Mouse (Mus musculus): ENCODE measurements at regions not wholly inside any gene's neighbourhood (a gene's known extent, or its start where the extent isn't known, plus 50 kb on each side); places are given as distances from the start of the nearest gene placed in this dataset.
A peak's percentile ranks its signal among the peaks of the same experiment; 100 is the strongest.

DNA sequence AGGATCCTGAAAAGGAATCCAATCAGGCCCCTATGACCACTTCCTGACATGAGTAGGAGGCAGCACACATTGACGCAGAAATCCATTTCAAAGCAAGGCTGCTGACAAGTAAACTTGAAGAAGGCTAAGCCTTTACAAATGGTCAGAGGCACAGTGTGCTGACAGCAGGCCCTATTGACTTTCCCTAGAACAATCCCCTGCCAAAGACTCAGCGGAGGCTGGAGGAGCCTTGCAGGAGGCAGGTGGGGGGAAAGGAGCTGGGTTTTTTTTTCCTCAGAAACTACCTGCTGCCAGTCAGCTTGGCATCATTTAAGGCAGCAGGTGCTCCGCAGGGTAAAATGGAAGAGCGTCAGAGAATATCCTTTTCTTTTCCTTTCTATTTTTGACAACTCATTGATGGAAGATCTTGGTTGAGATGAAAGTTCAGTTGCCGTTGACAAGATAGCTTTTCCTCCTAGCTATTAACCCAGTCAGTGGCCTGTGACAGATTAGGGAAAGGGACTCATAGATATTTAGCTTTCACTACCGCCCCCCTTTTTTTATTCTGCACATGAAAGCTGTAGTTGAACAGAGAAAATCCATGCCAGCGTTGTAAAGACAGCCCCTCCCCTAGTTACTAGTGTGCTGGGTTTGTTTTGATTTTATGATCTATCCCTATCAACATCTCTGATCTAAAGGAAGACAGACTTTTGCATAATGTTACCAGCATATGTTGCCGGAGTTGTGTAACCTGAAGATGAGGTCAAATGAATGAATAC lies 210.6 kb downstream of the Csnka2ip start:
- DNase-seq (ENCODE audit: inconsistent ontology term), result no peak

GRCm38 (mm10) chr16:64368608-64369399 lies 233.4 kb downstream of the Csnka2ip start:
- no peak for DNase-seq (ENCODE audit: inconsistent ontology term)

GRCm38 (mm10) chr16:64347940-64348339 lies 254.3 kb downstream of the Csnka2ip start:
- DNase-seq (ENCODE audit: inconsistent ontology term), result no peak

- DNase-seq (ENCODE audit: inconsistent ontology term), result no peak
Measured at GRCm38 (mm10) chr16:64332887-64333455, 269.2 kb downstream of the Csnka2ip start.

DNA sequence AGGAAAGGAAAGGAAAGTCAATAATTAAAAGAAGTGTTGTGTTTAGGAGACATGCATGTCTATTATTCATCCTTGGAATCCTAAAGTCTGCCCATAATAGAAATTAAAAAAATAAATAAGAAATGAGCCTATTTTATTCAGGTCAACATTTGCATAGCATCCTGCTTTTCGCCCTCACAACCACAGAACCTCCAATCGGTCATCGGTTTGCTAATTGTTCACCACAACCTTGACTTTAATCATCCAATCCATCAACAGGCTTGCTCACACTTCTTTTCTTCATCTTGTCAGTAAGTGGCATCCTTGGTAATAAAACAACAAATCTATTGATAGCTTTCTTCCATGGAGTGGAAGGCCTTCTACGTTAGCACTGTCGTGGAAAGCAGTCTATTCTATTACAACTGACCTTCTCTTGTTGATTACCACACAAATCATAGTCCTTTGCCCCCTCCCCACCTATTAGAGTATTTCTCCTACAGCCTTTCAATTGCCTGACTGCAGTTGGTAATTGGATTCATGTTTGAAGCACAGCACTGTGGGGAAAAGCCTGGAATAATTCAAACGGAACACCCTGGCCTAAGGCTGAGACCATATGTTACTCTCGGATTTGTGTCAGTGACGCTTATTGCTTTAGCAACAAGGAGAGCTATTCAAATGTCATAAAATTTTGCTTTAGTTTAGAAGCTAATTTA lies 269.9 kb downstream of the Csnka2ip start:
- no peak for DNase-seq (ENCODE audit: inconsistent ontology term)

- no peak for DNase-seq (ENCODE audit: inconsistent ontology term)
Measured at GRCm38 (mm10) chr16:64329264-64330060, 272.7 kb downstream of the Csnka2ip start.

DNA sequence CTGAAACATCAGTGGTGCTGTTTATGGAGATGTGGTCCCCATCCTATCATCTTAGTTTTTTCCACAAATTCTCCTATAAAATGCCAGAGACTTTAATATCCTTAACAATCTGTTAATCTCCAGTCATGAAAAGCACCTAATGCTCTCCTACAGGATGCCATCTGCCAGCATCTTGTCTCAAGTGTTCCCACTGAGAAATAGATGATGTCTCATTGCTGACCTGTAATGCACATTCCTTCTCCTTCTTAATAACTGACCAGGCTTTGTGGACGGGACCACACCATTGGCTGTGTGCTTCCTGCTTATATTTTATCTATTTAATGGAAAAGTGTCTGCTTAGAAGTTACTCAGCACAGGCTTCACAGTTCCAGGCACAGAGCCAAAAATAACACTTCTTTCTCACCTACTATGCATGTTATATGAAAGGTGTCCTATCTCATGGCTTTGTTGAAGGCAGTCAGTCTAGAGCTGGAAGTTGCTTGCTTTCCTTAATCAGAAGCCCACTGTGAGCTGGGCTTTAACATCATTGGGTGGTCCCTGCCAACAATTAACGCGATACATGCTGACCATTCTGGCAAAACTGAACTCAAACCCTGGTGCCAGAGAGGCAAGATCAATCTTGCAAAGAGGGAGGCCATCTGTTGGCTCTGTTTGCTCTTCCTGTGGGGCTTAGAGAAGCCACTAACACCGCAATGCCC lies 283.3 kb downstream of the Csnka2ip start:
- DNase-seq (ENCODE audit: inconsistent ontology term), result no peak

GRCm38 (mm10) chr16:64316831-64317230 lies 285.4 kb downstream of the Csnka2ip start:
- no peak for DNase-seq (ENCODE audit: inconsistent ontology term)

DNA sequence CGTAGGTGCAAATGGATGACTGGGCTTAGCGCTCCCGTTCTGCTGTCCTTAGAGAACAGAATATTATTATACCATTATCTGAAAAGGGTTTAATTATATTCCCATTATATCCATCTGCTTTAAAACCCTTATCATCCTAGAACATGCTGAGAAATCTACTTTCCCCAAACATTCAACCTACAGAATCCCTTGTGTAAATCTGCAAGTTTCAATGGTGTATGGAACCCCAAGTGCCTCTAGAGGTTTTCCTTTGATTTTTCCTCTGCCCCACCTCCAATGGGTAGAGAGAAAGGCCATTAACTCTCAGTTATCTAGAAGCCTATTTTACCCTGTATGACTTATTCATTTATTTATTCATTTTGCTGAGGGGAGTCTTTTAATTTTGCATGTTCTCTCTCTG lies 308.7 kb downstream of the Csnka2ip start:
- no peak for DNase-seq (ENCODE audit: inconsistent ontology term)

DNA sequence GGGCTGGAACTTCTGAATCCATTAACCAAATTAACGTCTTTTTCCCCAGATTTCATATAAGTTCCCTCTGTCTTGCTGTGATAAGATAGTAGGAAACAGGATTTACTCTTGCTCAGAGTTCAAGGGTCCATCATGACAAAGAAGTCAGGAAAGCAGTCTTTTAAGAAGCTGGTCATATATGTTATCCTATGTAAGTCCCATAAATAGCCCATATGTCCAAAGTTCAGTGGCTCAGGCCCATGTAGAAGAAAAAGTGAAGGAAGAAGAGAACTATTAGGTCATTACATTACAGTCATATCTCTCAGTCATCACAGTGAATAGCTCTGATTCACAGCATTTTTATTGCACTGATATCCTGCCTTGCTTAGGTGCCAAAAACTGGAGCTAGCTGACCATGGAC lies 316.9 kb downstream of the Csnka2ip start:
- no peak for DNase-seq (ENCODE audit: inconsistent ontology term)

GRCm38 (mm10) chr16:64275860-64276597 lies 326.2 kb downstream of the Csnka2ip start:
- no peak for DNase-seq (ENCODE audit: inconsistent ontology term)

DNA sequence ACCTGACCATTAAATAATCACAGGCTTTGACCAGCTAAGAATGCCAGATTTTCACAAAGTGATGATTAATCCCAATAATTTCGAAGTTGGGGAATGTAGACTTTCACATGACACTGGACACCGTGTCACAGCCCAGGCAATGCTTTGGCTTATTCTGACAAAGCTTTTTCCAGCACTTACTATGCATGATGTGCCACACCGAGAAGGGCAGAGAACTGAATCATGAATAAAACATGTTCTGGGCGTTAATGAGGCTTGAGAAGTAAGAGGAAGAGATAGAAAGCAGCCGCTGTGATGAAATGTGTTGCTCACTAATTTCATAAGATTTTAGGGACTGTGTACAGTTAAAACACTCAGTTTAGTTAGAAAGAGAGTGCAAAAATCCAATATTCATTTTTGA lies 326.8 kb downstream of the Csnka2ip start:
- no peak for DNase-seq (ENCODE audit: inconsistent ontology term)

DNA sequence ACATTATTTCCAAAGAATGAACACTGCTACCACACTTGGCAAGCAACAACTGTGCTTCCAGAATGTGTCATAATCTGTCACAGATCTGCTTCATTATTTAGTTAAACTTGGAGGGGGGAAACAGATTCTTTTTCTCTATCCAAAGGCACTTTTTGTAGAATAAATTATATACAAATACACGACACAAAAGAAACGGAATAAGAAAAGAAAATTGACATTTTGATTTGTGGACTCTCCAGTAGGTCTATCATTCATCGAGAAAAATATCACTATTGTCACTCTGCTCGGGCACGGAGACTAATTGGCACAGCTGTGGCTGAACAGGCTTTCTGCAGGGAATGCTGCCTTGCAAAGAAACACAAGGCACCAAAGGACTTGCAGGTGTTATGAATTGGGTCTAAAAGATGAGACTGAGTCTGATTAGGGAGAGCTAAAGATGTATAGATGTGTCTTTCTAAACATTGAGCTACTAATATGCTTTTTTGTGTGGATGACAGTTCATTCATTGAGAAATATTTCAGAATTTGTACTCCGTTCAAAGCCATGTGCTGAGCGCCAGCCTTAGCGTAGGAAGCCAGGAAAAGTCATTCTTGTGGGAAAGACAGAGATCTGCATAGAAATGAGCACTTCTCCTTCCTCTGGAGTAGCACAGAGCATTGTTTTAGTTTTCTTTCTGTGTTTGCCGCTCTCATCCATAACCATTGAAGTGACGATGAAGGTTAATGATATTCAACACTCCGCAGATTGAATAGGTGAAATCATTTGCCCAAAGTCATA lies 337.1 kb downstream of the Csnka2ip start:
- no peak for DNase-seq (ENCODE audit: inconsistent ontology term)

DNA sequence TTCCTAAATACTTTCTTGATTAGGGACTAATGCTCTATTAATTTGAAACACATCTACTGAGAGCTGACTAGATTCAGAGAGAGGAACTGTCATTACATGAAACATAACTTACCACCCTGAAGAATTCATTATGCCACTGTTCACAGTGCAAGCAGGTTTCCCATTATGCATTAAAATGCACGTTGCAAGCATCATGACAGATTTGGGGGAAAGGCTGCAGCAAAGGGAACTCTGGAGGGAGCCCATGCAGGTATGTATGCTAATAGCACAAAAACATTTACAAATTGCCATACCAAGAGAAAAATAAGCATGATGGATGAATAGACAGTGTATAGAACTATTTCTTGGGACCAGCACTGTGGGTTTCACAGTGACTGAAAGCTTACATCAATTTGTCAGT lies 351.1 kb downstream of the Csnka2ip start:
- DNase-seq (ENCODE audit: inconsistent ontology term), result no peak

- DNase-seq (ENCODE audit: inconsistent ontology term), result peak; percentile 34
Measured at GRCm38 (mm10) chr16:64248743-64249142, 353.5 kb downstream of the Csnka2ip start.

GRCm38 (mm10) chr16:64245942-64246341 lies 356.3 kb downstream of the Csnka2ip start:
- no peak for DNase-seq (ENCODE audit: inconsistent ontology term)

DNA sequence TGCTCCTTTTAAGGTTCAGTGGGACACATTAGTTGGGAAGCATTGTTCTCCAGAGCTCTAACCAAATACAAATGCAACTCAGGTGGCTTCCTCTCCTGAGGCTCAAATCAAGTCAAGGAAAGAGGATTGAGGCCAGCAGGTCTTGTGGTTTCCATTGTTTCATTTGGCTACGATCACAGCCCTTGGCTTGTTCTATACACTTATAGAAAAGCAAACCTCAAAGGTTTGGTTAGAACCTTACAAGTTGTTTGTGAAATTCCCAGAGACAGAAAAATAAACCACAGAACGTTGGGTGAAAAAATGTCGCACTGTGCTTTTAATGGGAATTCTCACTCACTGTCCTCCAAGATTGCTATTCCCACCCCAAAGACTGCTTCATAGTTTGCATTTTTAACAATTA lies 360.4 kb upstream of the Epha3 start:
- DNase-seq (ENCODE audit: inconsistent ontology term), result no peak

DNA sequence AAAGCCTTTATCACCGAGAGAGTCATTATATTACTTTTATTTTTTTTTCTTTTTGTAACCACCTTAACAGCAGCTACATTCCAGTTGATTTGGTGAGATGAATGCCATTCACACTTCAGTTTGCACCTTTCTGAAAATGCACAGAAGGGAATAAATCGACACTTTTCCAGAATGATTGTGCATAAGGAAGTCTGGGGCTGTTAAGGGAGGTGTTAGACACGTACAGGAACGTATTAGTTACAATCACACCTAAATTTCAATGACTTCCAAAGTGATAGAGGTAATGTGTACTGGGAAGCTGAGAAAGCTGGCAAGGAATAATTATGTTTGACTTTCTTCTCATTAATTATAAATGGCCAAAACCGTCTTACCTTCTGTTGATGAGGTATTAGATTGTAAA lies 352.7 kb upstream of the Epha3 start:
- DNase-seq (ENCODE audit: inconsistent ontology term), result no peak

DNA sequence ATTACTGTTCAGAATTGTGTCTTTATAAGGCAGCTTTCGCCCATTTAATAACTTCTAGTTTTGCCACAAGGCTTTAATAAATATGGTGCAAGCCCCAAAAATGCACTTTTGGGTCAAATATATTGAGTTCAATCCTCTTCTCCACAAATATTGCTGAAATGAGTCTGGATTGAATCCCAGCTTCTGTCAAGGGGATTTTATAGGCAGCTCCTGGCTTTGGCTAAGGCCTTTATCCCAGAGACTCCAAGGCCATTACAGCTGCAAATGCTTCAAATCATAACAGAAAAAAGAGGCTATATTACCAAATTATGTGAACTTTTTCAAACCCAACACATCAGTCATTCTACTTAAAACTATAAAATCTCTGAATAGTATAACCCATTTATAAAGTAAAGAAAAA lies 347.9 kb upstream of the Epha3 start:
- no peak for DNase-seq (ENCODE audit: inconsistent ontology term)
